Mouse (Mus musculus) cerebellum, adult 8-10 months (tissue): ENCODE measurements at regions not wholly inside any gene's neighbourhood (a gene's known extent, or its start where the extent isn't known, plus 50 kb on each side); places are given as distances from the start of the nearest gene placed in this dataset.

ENCODE experiments used
- DNase-seq: peaks from one replicate; pipeline ENCODE4 v3.0.0; 2022

DNA sequence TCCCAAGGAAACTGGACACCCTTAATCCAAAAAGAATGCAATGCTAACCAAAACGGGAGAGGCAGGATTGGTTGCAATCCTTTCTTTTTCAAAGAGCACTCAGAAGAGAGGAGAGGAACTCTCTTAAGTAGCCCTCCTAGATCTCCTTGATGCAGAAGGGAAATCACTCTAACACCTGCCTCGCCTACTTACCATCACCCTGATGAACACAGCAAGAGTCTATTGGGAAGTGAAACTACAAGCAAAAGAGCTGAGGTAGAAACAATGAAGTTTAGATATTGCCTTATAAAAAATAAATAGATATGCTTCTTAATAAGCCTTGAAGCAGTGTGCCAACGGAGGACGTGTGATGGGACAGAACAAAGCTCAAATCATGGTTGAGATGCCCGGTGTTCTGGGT, 177.4 kb downstream of the Gsdmc2 start:
- DNase-seq = no peak

- no peak for DNase-seq
Measured at GRCm38 (mm10) chr15:63665517-63665916, 179.5 kb downstream of the Gsdmc2 start.

DNA sequence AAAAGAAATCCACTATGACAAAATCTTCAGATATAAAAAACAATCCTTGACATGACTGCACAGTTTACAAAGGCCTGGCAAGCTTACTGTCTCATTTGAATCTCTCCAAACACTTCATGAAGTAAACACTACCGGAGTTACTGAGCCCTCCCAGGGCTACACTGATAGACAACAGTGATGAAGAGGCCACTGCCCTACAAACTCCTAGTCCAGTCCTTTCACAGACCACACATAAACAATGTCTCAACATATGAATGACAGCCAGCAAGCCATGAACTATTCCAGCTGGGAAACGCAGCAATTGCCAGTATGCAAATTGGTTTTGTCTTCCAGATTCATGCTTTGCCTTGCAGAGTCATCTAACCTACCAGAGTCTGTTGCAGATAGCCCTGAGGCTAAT, 180.1 kb downstream of the Gsdmc2 start:
- no peak for DNase-seq

DNA sequence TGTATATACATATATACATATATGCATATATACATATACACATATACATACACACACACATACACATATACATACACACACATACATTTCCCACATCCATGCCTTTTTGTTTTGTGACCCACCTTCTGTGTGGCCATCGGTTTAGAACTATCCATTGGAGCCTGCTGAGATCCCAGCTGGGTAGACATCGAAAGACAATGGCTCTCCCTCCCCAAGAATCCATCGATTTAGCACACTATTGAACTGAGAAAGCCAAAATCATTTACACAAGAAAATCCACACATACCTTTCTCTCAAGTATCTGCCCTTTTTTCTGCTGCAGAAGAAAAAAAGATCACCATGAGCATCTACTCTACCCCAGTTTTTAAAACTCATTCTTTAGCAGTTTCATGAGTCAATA, 182.8 kb downstream of the Gsdmc2 start:
- no peak for DNase-seq

GRCm38 (mm10) chr15:63658031-63658521, 186.9 kb downstream of the Gsdmc2 start:
- DNase-seq = no peak

DNA sequence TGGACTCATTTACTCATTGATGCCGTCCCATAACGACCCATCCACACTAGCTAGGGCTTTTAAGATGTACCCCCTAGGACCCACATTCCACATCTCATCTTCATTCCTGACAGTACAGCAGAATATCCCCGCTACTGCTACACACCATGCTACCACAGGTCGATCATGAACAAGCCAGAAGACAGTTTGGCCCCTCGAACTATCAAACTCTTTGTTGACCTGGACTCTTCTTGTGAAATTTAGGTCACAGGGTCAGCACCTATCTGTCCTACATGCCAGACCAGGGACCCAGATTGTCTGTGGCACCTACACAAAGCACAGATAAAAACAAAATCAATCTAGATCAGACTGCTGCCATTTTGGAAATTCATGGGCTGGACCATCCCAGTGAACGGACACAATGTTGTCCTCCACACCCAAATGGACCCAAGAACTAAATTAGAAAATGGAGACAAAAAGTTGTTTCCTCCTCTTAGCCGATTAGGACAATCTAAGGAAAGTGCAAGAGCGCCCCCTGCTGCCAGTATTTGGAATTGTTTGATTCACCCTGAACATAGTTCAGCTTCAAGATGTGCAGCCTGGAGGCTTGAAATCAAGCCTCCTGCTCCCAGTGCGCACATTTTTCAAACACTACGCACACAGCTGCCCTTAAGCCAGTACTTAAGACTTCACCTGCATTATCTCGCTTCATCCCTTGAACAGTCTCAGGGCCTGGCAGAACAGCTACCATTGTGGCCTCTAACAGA, 192.6 kb downstream of the Gsdmc2 start:
- peak; percentile 58 for DNase-seq

DNA sequence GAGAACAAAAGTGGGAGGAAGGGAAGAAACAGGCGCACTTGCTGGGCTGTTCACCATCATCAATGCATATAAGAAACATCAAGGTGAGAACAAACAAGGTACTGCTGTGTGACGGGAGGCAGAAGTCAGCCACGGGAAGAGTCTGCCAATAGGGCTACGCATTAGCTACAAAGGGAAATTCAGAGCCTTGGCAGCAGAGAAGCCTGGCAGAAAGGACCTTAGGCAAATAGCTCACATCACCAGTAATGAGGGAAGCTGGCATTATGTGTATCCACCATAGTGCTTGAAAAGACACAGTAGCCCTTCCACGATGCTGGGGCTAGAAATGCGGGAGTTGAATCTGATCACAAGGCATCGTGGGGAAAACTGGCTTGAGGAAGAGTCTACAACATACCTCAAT, 193.9 kb downstream of the Gsdmc2 start:
- DNase-seq = no peak

DNA sequence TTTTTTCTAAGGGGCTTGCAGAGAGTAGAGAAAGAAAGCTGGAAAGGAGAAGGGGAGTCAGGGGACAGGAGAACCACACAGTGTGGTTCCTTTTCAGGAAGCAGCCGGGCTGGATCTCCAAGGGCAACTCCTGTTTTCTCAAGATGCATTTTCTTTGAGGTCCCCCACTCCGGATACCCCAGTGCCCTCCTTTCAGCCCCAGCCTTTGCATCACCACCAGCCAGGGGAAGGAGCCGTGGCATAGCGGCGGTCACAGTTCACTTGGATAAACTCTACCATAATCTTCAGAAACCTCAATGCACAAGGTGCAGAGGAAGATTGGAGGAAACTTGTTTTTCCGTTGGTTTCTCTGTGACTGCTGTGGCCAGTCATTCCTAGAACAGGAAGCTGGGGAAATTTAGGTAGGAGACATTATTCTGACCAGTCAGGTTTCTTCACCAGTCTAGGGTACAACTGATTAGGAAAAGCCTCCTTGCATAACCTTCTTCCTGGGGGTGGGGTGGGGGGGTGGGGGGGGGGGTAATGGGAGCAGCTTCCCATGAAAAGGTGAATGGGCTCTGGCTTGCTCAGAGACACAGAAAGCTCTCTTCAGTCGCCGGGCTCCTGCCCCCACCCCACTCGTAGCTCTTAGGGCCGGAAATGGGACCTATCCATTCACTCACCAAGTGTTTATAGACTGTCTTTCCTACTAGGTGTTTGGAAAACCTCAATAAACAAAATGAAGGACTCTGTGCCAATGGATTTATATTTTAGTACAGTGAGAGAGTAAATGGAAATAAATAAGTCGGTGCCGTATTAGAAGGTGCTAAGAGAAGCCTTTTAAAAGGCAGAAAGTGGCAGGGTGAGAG, 196.6 kb downstream of the Gsdmc2 start:
- DNase-seq = no peak

GRCm38 (mm10) chr15:63624814-63625213, 220.2 kb downstream of the Gsdmc2 start:
- DNase-seq = no peak

DNA sequence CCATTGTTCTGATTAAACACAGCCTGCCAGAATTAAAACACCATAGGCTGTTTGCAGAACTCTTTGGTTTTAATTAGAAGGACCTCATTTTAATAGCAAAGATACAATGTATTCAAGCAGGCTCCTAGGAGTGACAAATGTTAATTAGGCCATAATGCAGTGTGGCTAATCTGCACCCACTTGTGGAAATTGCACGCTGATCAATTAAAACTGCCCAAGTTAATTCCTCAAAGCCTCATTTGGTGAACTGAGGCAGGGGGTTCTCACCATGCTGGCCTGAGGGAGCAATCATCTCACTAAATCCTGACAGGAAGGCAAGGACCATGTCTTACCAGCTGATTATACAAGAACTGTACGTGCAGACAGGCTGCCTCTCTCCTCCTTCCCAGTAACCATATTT, 220.7 kb downstream of the Gsdmc2 start:
- no peak for DNase-seq

DNA sequence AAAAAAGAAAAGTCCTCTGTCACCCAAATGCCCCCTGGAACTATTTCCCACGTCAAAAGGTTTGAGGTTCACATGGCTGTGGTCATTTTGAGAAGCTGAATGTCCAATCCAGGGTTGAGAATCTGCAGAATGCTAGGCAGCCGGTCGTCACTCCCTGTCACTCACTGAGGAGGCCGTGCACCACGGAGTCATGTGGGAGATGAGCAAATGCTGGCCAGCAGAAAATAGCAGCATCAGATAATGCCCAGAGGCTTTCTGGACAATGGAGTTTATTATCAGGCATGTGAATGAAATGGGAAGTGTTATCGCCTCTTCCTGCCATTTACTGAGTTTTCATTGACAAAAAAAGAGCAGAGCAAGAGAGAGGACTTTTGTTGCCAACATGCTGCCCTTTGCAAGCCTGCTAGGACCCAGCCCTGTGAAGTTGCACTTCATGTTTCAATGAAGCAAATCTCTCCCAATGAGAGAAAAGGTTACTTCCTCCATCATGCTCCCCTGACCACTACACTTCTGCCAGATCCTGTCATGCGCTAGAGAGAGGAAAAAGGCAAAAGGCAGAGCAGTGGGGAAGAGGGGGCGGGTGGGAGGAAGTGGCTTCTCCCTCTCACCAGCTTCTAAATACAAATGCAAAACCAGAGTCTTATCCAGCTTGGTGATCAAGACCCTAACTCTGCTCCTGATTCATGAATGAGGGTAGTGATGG, 228.3 kb downstream of the Gsdmc2 start:
- no peak for DNase-seq

- no peak for DNase-seq
Measured at GRCm38 (mm10) chr15:63614191-63614590, 230.8 kb downstream of the Gsdmc2 start.

GRCm38 (mm10) chr15:63613120-63613519, 231.9 kb downstream of the Gsdmc2 start:
- DNase-seq = no peak

DNA sequence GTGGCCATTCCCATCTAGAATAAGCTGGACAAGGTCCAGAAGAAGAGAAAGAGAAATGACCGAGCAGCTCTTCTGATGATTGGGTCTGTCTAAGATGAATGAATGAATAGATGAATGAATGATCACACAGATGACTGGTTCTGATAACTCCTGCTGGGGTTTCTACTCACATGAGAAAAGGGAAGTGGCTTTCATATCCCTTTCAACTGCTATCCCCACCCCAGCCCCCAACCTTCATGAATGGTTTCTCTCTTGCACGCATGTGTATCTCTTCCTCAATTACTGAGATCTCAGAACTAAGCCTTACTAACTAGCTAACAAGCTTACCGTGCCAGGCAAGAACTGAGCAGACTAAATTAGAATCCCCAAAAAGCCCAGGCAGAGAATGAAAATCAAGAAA, 233.8 kb downstream of the Gsdmc2 start:
- no peak for DNase-seq

DNA sequence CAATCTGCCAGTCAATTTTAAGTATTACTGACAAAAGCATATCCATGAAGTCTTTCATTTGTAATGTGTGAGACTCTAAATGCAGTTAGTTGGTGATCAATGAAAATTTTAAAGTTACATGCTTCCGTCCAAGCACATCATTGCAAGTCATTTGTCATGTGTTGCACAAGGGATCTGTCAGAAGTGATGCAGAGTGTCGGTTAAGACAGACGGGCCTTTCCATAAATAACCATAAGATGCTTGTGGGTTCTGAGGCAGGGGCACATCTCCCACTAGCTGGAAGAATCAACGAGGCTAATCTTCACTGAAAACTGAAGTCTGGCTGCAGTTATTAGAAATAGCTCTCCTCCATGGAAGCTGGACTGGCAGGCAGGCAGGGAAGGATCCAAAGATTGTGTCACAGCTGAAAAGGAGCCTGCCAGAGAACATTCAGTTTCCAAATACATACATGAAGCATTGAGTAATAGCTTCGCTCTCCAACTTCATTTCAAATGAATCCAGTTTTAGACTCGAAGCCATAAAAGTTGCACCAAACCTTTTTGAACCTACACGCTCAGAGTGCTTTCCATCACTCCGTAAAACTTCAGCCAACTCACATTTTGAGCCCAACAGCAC, 241.8 kb downstream of the Gsdmc2 start:
- no peak for DNase-seq

DNA sequence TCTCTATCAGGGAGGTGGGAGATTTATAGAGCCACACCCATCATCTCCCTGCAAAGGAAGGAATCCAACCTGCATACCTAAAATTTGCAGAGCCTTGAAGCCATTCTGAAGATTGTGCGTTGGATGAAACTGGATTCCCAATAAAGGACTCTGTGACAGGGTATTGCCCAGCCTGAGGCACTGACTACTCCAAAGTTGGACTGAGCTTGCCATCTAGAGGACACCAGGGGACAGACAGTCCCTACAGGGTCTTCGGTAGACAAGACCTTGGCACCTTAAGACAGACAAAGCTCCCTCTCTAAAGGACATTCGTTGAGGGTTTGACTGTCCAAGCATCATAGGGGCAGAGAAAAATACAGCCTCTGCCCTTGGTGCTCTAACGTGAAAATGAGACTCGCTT, 243.4 kb downstream of the Gsdmc2 start:
- no peak for DNase-seq

DNA sequence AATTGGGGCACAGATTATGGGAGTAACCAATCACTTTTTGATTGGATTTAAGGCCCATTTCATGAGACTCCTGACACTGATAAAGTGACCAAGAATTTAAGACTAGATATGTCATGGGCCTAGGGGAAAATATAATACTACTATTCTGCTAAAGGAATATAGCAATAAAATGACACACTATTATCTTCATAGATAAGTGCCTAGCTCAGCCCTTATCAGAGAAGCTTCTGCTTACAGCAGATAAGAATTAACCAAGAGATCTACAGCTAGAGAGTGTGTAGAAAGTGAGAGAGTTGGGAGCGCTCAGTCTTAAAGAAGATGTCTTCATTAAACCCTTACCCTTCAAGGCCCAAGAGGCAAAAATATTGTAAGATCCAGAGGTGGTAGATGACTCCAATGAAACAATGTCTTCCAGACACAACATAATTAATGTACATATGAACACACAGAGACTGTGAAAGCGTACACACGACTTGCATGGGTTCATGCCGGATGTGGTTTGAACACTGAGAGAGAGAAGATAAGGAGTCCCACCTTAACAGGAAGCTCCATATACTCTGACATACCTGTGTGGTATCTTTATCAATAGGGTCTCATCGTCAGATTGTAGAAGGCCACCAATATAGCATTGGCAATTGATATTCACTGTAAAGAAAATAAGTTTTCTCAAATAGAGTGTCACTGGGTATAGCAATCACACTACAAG, 252.1 kb downstream of the Gsdmc2 start:
- DNase-seq = no peak

DNA sequence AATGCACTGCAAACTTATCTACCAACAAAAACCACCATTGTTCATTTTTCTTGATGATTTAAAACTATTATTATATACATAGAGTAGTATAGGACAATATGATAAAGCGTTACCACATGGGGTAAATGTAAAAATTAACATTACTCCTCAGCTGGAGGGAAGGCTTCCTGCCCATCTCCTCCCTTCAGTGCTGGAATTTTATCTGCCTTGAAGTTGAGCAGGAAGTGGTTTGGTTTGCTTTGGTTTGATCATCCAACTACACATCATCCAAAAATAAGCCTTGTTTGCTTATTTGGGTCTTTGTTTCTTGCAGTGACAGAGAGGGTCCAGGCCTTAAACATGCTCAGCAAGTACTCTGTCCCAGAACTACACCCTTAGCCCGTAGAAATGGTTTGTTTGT, 285.7 kb downstream of the Gsdmc2 start:
- DNase-seq = no peak

DNA sequence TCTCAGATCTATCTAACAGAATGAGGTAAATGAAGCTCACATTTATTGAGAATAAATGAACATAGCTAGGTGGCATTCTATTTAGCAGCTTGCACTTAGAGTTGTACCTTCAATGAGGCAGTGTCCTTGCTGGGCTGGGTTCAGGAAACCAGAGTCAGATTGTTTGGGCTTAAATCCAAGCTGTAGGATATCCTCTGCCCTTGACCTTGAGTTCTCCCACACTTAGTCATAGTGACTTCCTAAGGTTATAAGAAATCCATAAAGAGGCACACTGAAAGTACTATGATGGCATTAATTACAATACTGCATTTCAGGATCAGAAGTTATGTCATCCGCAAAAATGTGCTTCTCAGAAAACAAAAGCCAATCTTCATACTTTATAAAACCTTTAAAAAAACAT, 286.3 kb downstream of the Gsdmc2 start:
- DNase-seq = no peak

DNA sequence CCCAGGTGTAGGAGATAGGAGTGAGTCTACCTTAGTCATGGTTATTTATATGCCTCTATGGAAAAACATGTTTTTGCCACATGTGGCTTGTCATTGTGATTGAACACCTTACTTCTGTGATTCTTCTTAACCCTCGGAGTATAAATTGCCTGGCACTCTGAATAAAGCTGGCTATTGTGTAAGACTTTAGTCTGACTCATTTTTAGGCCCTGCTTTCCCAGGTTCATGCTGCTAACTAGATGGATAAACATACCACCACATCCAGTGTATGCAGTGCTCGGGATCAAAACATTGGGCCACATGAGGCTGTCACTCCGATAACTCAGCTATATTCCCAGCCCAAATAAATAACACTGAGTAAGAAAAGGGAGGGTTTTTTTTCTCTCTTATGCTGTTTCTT, 287.2 kb downstream of the Gsdmc2 start:
- DNase-seq = no peak

DNA sequence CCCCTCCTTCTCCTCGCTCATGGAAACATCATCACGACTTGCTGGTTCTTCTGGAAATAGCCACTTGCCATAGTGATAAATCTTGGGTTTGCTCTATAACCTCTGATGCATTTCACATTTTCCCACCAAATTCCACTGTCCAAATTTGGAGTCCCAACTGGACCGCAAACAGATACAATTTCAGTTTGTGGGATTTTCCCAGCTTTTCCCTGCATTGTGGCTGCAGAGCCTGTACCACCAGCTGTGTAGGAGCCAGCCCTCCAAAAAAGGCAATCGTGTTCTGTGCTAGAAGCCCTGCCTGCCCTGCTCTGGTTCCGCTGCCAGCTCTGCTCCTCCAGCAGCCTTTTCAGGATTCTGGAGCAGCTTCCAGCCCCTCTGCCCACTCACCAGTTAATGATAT, 291.4 kb downstream of the Gsdmc2 start:
- no peak for DNase-seq

DNA sequence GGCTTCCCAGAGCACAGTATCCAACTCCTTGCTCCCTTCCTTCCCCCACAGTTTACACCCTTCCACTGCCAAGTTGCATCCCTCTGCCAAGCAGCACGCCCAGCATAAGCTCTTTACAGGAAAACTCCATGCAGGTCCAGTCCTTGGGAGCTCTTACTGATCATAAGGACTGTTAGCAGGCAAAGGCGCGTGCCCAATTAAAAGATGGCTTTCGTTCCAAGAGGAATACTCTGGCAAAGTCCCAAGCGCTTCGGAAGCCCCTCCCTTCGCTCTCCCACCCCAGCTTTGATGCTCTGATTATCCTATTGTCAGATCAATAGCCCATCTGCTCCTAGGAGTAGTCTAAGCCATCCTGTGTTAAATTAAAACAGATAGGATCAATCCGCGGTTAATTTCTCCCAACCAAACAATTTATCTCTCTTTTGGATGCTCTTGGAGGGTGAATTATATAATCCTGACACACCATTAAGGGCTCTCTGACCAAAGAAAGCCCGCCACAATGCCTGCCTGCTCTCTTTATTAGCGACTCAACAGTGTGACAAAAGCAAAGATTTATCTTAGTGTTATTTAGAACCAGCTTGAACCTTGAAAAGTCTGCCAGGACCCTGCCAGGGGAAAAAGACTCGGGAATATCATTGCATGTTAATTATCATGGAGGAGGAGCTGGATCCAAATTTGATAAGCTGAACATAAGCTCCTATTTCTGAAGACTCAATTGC, 312.5 kb downstream of the Gsdmc2 start:
- DNase-seq = no peak
